Mouse (Mus musculus) hindbrain, embryonic 13.5 days (tissue): ENCODE measurements around the gene Rhbdf2. TPM values are rescaled to one million over a fixed set of nuclear protein-coding genes. Genes with fewer than 3 reads are reported as not detected.

Source experiments
- ATAC-seq: fragments of 200-750 bp; cut with Nextera tagmentation; 2 replicates; pipeline ENCODE4 v1.8.0; 2017; ENCODE audit warnings: moderate TSS enrichment; ENCODE audit not compliant: low FRiP score
- H3K27ac ChIP-seq: fragments of 300-500 bp; sonication (generic); 2 replicates; pipeline ENCODE4 v1.5.1; 2015; ENCODE audit warnings: inconsistent platforms, mild to moderate bottlenecking, moderate library complexity
- H3K27me3 ChIP-seq: fragments of 300-500 bp; sonication (generic); 2 replicates; pipeline ENCODE4 v1.6.1; 2015; ENCODE audit warnings: mild to moderate bottlenecking, inconsistent platforms
- H3K36me3 ChIP-seq: fragments of 300-500 bp; sonication (generic); 2 replicates; pipeline ENCODE4 v1.6.1; 2015; ENCODE audit warnings: mild to moderate bottlenecking, inconsistent platforms
- H3K4me1 ChIP-seq: fragments of 300-500 bp; sonication (generic); replicated peaks from 2 replicates; pipeline ENCODE4 v1.6.1; 2015; ENCODE audit warnings: inconsistent platforms
- H3K4me2 ChIP-seq: fragments of 300-500 bp; sonication (generic); 2 replicates; pipeline ENCODE4 v1.6.1; 2015; ENCODE audit warnings: inconsistent platforms, mild to moderate bottlenecking, moderate library complexity
- H3K4me3 ChIP-seq: fragments of 300-500 bp; sonication (generic); 2 replicates; pipeline ENCODE4 v1.5.1; 2015; ENCODE audit warnings: mild to moderate bottlenecking, inconsistent platforms
- H3K9ac ChIP-seq: fragments of 300-500 bp; sonication (generic); 2 replicates; pipeline ENCODE4 v1.6.1; 2015; ENCODE audit warnings: mild to moderate bottlenecking, inconsistent platforms
- H3K9me3 ChIP-seq: fragments of 300-500 bp; sonication (generic); 2 replicates; pipeline ENCODE4 v1.6.1; 2016; ENCODE audit warnings: inconsistent platforms
- WGBS: fragments of 180-500 bp; shearing (Covaris S2); methylation state at CpG from one replicate; pipeline ENCODE4 v1.1.7; 2015; 5-methylcytosine and 5-hydroxymethylcytosine counted together
- polyA plus RNA-seq: library from polyadenylated mRNA; unstranded; fragments of >200 nt; fragmentation: Nextera tagmentation; extraction: Ambion mirVana; gene quantifications from 2 replicates; pipeline ENCODE4 v1.2.1, GENCODE M21; 2015

Gene Rhbdf2
- polyA plus RNA-seq, 1 experiment from 2014 or later, result 1.8 TPM

DNA sequence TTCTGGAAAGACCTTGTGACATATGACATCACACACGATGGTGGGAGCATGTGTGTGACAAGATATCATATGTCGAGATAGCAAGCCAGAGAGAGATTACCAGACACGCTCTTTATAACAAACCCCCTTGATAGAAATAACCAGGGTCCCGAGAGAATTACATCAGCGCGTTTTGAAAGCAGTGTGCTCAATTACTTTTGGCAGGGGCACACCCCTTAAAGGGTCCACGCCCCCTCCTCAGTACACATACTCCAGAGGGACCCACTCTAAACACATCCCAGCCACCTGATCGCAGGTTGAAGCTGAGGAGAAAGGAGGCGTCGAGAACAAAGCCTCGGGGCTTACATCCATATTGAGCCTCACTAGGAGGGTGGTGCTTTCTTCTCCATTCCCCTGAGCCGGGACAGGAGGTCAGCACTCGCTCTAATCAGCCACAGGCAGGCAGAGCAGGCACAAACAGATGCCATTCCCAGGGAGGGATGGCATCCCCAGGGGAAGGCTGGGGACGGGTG lies 37.7 kb downstream of the Rhbdf2 start:
- H3K4me1 ChIP-seq, result peaks cover 33% of the 10 kb centered on the region
- H3K9ac ChIP-seq, result peak overlapping the region; percentile 29; the same call in 1 of the 2 replicates
- H3K4me2 ChIP-seq, result peak overlapping the region; percentile 29
- 16% methylated on average over 14 of the region's 14 CpGs for WGBS
- ATAC-seq, result 0 out of 2 replicates have a peak, but pooled peaks have one; percentile 10
- no peaks in the 10 kb centered on the region for H3K9me3 ChIP-seq
- H3K27me3 ChIP-seq, result no peaks in the 10 kb centered on the region; the same call in 1 of the 2 replicates
- H3K36me3 ChIP-seq, result no peaks in the 10 kb centered on the region
- H3K27ac ChIP-seq, result peak overlapping the region; percentile 78
- H3K4me3 ChIP-seq, result no peak overlapping the region

DNA sequence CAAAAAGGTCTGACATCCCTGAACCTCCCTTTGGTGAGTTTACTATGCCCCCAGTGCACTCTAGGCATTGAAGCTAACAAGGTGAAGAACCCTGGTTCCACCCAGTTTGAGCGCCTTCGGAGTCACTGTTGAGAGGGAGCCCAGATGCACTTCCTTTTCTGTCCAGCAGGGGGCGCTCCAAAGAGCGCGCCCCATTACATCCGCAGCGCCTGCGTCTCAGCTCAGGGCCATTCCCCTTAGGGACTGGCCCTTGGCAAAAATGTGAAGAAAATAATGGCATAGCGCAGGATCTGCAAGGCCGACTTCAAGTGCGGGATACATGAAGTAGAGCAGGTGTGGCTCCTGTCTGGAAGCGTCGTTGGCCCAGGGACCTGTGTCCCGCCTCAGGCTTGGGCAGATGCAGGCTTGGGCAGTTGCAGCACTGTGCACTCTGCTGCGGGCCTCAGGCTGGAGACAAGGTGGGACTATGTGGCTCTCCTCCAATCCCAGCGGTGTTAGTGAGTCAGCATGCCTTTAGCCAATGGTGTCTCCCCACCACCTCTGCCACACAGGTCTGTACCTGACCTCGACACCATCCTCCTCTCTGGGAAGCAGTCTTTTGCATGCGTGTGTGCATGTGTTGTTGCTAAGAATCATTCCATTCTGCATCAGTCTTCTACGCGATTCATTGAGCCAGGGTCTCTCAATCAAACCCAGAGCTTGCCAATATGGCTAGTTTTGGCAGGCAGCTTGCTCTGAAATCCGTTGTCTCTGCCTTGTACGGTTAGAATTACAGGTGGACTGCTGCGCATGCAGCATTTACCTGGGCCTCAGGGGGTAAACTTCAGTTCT lies 39.8 kb downstream of the Rhbdf2 start:
- Histone ChIP-seq H3K4me1 (peaks cover 22% of the 10 kb centered on the region), H3K27me3 (no peaks in the 10 kb centered on the region; the same call in 1 of the 2 replicates), H3K9ac (peak overlapping the region; percentile 31; the same call in 1 of the 2 replicates), H3K4me3 (no peak overlapping the region), H3K4me2 (peak overlapping the region; percentile 29), H3K9me3 (no peaks in the 10 kb centered on the region), H3K27ac (peak overlapping the region; percentile 26; the same call in 1 of the 2 replicates), H3K36me3 (no peaks in the 10 kb centered on the region)
- ATAC-seq, result peak; percentile 50
- 22% methylated on average over 23 of the region's 23 CpGs for whole genome bisulfite sequencing

DNA sequence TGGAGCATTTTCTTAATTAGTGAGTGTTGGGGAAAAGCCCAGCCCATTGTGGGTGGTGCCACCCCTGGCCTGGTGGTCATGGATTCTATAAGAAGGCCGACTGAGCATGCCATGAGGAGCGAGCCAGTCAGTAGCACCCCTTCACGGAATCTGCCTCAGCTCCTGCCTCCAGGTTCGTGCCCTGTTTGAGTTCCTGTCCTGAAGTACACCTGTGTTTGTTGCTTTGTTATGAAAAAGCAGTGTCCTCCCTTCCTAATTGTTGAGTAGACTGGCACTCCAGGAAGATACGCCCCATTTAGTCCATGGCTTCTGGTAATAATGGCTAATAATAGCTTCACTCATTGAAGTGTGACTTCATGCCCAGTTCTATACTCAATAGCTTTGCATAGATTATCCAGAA lies 40.5 kb downstream of the Rhbdf2 start, which contains the start of gene Aanat:
Gene Aanat, plus strand, starts transcription at position 123 of the 400 bp plus-strand sequence.
- Histone ChIP-seq H3K27ac (peak within 1 kb of the TSS; percentile 26; the same call in 1 of the 2 replicates), H3K4me3 (no peak within 1 kb of the TSS), H3K9ac (peak within 1 kb of the TSS; percentile 31; the same call in 1 of the 2 replicates), H3K4me2 (peak within 1 kb of the TSS; percentile 29), H3K9me3 (no peaks in the 10 kb centered on the region), H3K36me3 (no peaks in the 10 kb centered on the region), H3K27me3 (no peaks in the 10 kb centered on the region; the same call in 1 of the 2 replicates), H3K4me1 (peaks cover 22% of the 10 kb centered on the region)
- no peak for ATAC-seq
- 65% methylated on average over 5 of the region's 5 CpGs for WGBS

DNA sequence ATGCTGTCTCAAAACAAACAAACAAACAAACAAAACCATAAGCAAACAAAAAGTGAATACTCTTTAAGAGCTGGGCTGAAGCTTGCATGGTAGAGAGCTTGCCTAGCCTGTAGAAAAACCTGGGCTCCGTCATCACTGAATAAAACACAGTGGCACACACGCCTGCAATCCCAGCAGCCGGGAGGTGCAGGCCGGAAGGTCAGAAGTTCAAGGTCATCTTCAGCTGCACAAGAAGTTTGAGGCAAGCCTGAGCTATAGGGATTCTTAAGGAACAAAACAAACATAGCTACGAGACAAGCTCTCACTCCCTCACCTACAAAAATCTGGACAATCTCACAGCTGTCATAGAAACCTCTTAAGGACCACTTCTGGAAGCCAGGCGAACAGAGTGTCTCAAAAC lies 41.1 kb downstream of the Rhbdf2 start:
- Histone ChIP-seq H3K9me3 (no peaks in the 10 kb centered on the region), H3K4me2 (no peak overlapping the region), H3K27ac (no peak overlapping the region), H3K4me3 (no peak overlapping the region), H3K36me3 (no peaks in the 10 kb centered on the region), H3K4me1 (peaks cover 22% of the 10 kb centered on the region), H3K9ac (no peak overlapping the region), H3K27me3 (no peaks in the 10 kb centered on the region; the same call in 1 of the 2 replicates)
- WGBS, result 87% methylated on average over 6 of the region's 6 CpGs
- no peak for ATAC-seq

DNA sequence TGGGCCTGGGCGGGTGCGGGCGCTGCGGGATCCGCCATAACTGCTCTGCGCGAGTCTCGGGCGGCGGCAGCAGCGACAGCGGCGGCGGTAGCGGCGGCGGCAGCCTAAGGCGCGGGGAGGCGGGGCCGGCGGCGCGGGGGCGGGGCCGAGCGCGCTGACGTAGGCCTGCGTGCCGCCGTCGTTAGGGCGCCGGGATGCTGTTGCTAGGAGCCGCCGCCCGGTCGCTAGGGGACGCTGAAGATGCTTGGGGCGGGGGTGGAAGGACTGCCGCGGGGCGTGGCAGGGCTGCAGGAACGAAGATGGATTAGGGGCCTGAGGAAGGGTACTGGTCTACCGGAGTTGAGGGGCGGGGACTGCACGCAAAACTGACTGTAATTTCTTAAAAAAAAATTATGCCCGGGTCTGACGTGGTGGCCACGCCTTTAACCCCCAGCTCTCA lies 45.4 kb downstream of the Rhbdf2 start, which contains the start of gene Ube2o:
Gene Ube2o, minus strand, starts transcription at position 72 of the 439 bp plus-strand sequence.
- 3% methylated on average over 34 of the region's 51 CpGs for WGBS
- Histone ChIP-seq H3K9me3 (no peaks in the 10 kb centered on the region), H3K27me3 (no peaks in the 10 kb centered on the region)

DNA sequence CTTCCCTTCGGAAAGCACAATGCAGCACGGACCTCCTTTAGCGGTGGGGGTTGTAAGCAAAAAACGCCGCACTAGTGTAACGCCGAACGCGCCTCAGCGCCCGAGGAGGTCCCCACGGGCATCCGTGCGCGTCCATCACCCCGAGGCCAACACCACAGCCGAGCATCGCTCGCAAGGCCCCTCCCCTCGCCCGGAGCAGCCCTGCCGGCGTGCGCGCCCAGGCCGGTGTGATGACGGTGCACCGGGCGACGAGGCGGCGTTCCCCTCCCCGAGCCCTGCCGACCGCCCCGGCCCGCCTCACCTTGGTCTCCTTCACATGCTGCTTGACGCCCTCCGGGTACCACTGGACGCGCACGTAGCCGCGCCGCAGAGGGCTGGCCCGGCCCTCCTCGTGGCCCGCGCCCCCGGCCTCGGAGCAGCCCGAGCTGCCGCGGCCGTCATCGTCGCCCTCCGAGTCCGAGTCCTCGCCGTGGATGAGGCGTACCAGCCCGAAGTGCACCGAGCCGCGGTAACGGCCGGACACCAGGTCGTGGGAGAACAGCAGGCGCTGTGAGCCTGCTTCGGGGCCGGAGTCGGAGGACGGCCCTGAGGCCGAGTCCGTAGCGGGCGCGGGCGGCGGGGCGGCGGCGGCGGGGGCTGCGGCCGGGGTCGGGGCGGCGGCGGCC lies 46.0 kb downstream of the Rhbdf2 start:
- Histone ChIP-seq H3K36me3 (no peaks in the 10 kb centered on the region), H3K27ac (peak overlapping the region; percentile 96), H3K4me2 (peak overlapping the region; percentile 70), H3K4me1 (peaks cover 46% of the 10 kb centered on the region), H3K27me3 (no peaks in the 10 kb centered on the region), H3K9me3 (no peaks in the 10 kb centered on the region), H3K4me3 (peak overlapping the region; percentile 94), H3K9ac (peak overlapping the region; percentile 95)
- peak; percentile 82 for ATAC-seq
- WGBS, result under 1% methylated on average over 79 of the region's 91 CpGs

More for the DNA sequence above, 45.4 kb downstream of the Rhbdf2 start, which contains the start of gene Ube2o:
- peak within 1 kb of the TSS; percentile 95 for H3K9ac ChIP-seq
- ATAC-seq, result peak; percentile 79
- peaks cover 40% of the 10 kb centered on the region for H3K4me1 ChIP-seq
- peak within 1 kb of the TSS; percentile 96 for H3K27ac ChIP-seq
- H3K4me3 ChIP-seq, result peak within 1 kb of the TSS; percentile 94
- H3K4me2 ChIP-seq, result peak within 1 kb of the TSS; percentile 70
- H3K36me3 ChIP-seq, result no peaks in the 10 kb centered on the region

DNA sequence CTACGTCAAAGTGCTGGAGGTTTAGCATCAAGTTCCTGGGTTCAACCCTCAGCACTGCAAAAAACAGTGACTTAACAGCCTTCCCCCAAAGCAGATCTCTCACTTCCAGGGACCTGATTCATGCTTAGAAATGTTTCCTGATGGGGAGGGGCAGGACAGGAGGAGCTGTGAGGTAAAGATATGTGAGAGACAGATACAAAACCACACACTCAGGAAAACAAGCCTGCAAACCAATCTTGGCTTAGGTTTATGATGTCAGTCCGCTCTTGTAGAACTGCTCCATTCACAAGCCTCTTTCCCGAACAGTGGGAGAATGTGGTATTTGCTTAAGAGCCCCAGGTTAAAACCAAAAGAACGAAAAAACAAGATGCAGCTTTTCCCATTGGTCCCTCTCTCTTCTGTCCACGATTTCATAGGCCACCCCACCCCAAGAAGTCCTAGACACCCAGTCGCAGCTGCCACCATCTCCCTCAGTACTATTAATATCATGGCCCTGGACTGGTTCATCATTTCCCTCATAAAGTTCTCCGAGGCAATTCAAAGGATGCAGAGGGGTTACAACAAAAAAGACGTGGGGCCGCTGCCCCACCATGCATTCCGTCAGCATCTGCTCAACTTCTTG lies 46.7 kb downstream of the Rhbdf2 start:
- ATAC-seq, result peak; percentile 30
- Histone ChIP-seq H3K9me3 (no peaks in the 10 kb centered on the region), H3K4me2 (peak overlapping the region; percentile 70), H3K4me3 (peak overlapping the region; percentile 94), H3K36me3 (no peaks in the 10 kb centered on the region), H3K27ac (peak overlapping the region; percentile 96), H3K4me1 (peaks cover 53% of the 10 kb centered on the region), H3K27me3 (no peaks in the 10 kb centered on the region), H3K9ac (peak overlapping the region; percentile 95)
- WGBS, result 20% methylated on average over 10 of the region's 10 CpGs

DNA sequence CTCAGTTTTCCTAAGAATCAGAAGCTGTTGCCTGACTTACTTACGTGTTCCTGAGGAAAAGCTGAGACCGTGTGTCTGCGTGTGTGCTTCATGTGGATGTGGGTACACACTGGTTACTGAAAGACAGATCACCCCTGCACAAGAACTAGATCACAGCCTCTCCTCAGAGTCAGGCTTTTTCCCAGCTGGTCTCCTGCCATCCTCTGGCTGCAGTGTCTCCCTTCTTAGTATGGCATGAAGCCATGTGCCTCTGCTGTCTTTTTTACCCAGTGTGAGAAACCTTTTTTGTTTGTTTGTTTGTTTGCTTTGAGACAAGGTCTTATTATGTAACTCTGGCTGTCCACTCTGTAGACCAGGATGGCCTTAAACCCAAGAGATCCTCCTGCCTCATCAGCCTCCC lies 47.5 kb downstream of the Rhbdf2 start:
- H3K4me2 ChIP-seq, result peak overlapping the region; percentile 70
- 96% methylated on average over 3 of the region's 3 CpGs for WGBS
- no peaks in the 10 kb centered on the region for H3K36me3 ChIP-seq
- H3K4me3 ChIP-seq, result peak overlapping the region; percentile 4; the same call in 1 of the 2 replicates
- no peak for ATAC-seq
- 0 out of 2 replicates have a peak overlapping the region, but pooled peaks have one; percentile 29 for H3K9ac ChIP-seq
- peaks cover 62% of the 10 kb centered on the region for H3K4me1 ChIP-seq
- H3K27me3 ChIP-seq, result no peaks in the 10 kb centered on the region
- no peaks in the 10 kb centered on the region for H3K9me3 ChIP-seq
- no peak overlapping the region; the same call in 1 of the 2 replicates for H3K27ac ChIP-seq

DNA sequence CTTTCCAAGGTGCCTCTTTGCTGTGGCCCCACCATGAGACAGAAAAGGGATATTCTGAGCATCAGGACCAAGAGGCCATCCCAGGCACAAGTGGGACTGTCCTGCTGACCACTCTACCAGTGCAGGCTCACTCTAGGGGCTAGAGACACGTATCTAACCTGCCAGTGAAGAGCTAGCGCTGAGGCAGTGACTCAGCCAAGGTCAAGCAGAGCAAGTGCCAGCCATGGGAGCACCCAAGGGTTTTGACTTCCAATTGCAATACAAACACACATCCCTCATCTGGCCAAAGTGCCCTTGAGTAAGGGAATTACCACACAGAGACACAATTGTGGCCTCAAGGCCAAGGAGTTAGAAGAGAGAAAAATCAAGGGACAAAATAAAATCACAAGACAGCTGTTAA lies 51.4 kb downstream of the Rhbdf2 start:
- Histone ChIP-seq H3K27ac (0 out of 2 replicates have a peak overlapping the region, but pooled peaks have one; percentile 30), H3K27me3 (no peaks in the 10 kb centered on the region), H3K9me3 (no peaks in the 10 kb centered on the region), H3K4me3 (no peak overlapping the region), H3K9ac (0 out of 2 replicates have a peak overlapping the region, but pooled peaks have one; percentile 43), H3K4me1 (peaks cover 98% of the 10 kb centered on the region), H3K4me2 (no peak overlapping the region), H3K36me3 (no peaks in the 10 kb centered on the region)
- WGBS, result 87% methylated on average over 2 of the region's 2 CpGs
- ATAC-seq, result no peak

DNA sequence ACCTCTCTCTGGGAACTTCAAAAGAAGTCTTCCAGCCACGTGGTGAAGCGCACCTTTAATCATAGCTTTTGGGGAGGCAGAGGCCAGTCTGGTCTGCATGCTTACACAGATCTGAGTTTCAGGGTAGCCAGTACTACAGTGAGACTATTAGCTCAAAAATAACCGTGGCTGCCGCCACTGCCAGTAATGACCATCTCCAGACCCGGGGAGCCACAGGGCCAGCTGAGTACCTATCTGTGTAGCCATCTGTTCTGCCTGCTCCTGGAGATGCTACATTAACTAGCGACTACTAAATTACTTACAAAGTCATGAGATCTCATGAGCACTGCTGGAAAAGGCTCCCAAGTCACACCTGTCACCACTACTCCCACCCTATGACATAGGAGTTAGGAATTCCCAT lies 51.8 kb downstream of the Rhbdf2 start:
- H3K9ac ChIP-seq, result peak overlapping the region; percentile 43; the same call in 1 of the 2 replicates
- no peak overlapping the region for H3K4me3 ChIP-seq
- H3K4me2 ChIP-seq, result no peak overlapping the region
- ATAC-seq, result no peak
- H3K9me3 ChIP-seq, result no peaks in the 10 kb centered on the region
- 0 out of 2 replicates have a peak overlapping the region, but pooled peaks have one; percentile 30 for H3K27ac ChIP-seq
- 65% methylated on average over 6 of the region's 6 CpGs for WGBS
- no peaks in the 10 kb centered on the region for H3K27me3 ChIP-seq
- H3K4me1 ChIP-seq, result peaks cover 98% of the 10 kb centered on the region
- H3K36me3 ChIP-seq, result no peaks in the 10 kb centered on the region

DNA sequence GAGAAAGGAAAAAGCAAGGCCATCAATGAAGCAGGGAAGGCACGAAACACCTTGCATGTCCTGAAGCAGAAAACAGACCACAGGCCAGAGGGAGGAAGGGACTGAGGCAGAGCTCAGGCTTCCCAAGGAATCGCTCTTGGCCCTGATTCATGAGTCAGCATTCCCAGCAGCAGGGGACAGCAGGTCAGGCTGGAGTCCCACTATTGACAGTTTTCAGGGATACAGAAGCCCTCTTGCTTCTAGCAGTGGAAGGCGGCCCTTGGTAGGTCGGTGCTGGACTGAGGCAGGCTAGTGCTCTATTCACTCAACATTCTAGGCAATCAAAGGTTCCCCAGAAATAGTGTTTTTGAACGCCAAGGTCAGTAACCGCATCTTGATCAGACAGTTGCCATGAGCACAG lies 52.3 kb downstream of the Rhbdf2 start:
- Histone ChIP-seq H3K4me3 (no peak overlapping the region), H3K4me1 (peaks cover 98% of the 10 kb centered on the region), H3K27me3 (no peaks in the 10 kb centered on the region), H3K9me3 (no peaks in the 10 kb centered on the region), H3K36me3 (no peaks in the 10 kb centered on the region), H3K9ac (peak overlapping the region; percentile 43; the same call in 1 of the 2 replicates), H3K4me2 (no peak overlapping the region), H3K27ac (peak overlapping the region; percentile 18; the same call in 1 of the 2 replicates)
- WGBS, result 50% methylated on average over 6 of the region's 6 CpGs
- ATAC-seq, result no peak
